Mouse (Mus musculus) lung, embryonic 16.5 days (tissue): ENCODE measurements around the gene Igdcc3. TPM values are rescaled to one million over a fixed set of nuclear protein-coding genes. Genes with fewer than 3 reads are reported as not detected.

Experiments
- ATAC-seq: fragments of 200-750 bp; cut with Nextera tagmentation; 2 replicates; pipeline ENCODE4 v1.8.0; 2017; ENCODE audit warnings: low read depth, mild to moderate bottlenecking, moderate library complexity
- H3K27ac ChIP-seq: fragments of 300-500 bp; sonication (generic); 2 replicates; pipeline ENCODE4 v1.5.1; 2014; ENCODE audit warnings: mild to moderate bottlenecking, control low read depth, low read length
- H3K27me3 ChIP-seq: fragments of 300-500 bp; sonication (generic); 2 replicates; pipeline ENCODE4 v1.6.1; 2014; ENCODE audit warnings: low read depth, low read length, mixed read lengths; ENCODE audit not compliant: control insufficient read depth, insufficient read depth
- H3K36me3 ChIP-seq: fragments of 300-500 bp; sonication (generic); 2 replicates; pipeline ENCODE4 v1.6.1; 2014; ENCODE audit warnings: low read length; ENCODE audit not compliant: control insufficient read depth, insufficient read depth
- H3K4me1 ChIP-seq: fragments of 300-500 bp; sonication (generic); replicated peaks from 2 replicates; pipeline ENCODE4 v1.6.1; 2014; ENCODE audit warnings: low read length, mixed read lengths; ENCODE audit not compliant: control insufficient read depth, insufficient read depth
- H3K4me2 ChIP-seq: fragments of 300-500 bp; sonication (generic); 2 replicates; pipeline ENCODE4 v1.6.1; 2014; ENCODE audit warnings: low read depth, low read length, control low read depth
- H3K4me3 ChIP-seq: fragments of 300-500 bp; sonication (generic); 2 replicates; pipeline ENCODE4 v1.5.1; 2014; ENCODE audit warnings: mild to moderate bottlenecking, low read length, control low read depth
- H3K9ac ChIP-seq: fragments of 300-500 bp; sonication (generic); 2 replicates; pipeline ENCODE4 v1.6.1; 2014; ENCODE audit warnings: low read length, control low read depth
- H3K9me3 ChIP-seq: fragments of 300-500 bp; sonication (generic); 2 replicates; pipeline ENCODE4 v1.6.1; 2016; ENCODE audit warnings: low read length; ENCODE audit not compliant: control insufficient read depth
- WGBS: fragments of 180-500 bp; shearing (Covaris S2); extraction: QIAGEN DNeasy Blood & Tissue Kit; methylation state at CpG from one replicate; pipeline ENCODE4 v1.1.7; 2014; 5-methylcytosine and 5-hydroxymethylcytosine counted together
- polyA plus RNA-seq: library from polyadenylated mRNA; unstranded; fragments of >200 nt; fragmentation: Nextera tagmentation; extraction: Ambion mirVana; gene quantifications from 2 replicates; pipeline ENCODE4 v1.2.1, GENCODE M21; 2015

Igdcc3 gene
- polyA plus RNA-seq, 1 experiment from 2014 or later = 1.3 TPM

GRCm38 (mm10) chr9:65128123-65128815 is 12.7 kb upstream of the Igdcc3 start:
- H3K27ac ChIP-seq = no peak overlapping the region
- H3K9me3 ChIP-seq = no peaks in the 10 kb centered on the region
- H3K4me2 ChIP-seq = peak overlapping the region; percentile 36
- no peaks in the 10 kb centered on the region for H3K36me3 ChIP-seq
- 0 out of 2 replicates have a peak, but pooled peaks have one; percentile 34 for ATAC-seq
- peaks cover 5% of the 10 kb centered on the region; the same call in 1 of the 2 replicates for H3K4me1 ChIP-seq
- H3K9ac ChIP-seq = no peak overlapping the region
- 18% methylated on average over 25 of the region's 25 CpGs for WGBS
- no peak overlapping the region; the same call in 1 of the 2 replicates for H3K4me3 ChIP-seq
- peaks cover under 1% of the 10 kb centered on the region for H3K27me3 ChIP-seq

GRCm38 (mm10) chr9:65131717-65132116 is 9.3 kb upstream of the Igdcc3 start:
- ATAC-seq = no peak
- no peak overlapping the region for H3K27ac ChIP-seq
- no peaks in the 10 kb centered on the region for H3K4me1 ChIP-seq
- no peaks in the 10 kb centered on the region for H3K27me3 ChIP-seq
- H3K36me3 ChIP-seq = no peaks in the 10 kb centered on the region
- H3K9ac ChIP-seq = no peak overlapping the region
- no peak overlapping the region for H3K4me2 ChIP-seq
- H3K9me3 ChIP-seq = no peaks in the 10 kb centered on the region
- 66% methylated on average over 5 of the region's 5 CpGs for WGBS
- H3K4me3 ChIP-seq = no peak overlapping the region

GRCm38 (mm10) chr9:65133739-65134138 is 7.2 kb upstream of the Igdcc3 start:
- H3K4me1 ChIP-seq = no peaks in the 10 kb centered on the region
- H3K4me2 ChIP-seq = no peak overlapping the region
- H3K4me3 ChIP-seq = no peak overlapping the region
- H3K9ac ChIP-seq = no peak overlapping the region
- no peaks in the 10 kb centered on the region for H3K36me3 ChIP-seq
- H3K9me3 ChIP-seq = no peaks in the 10 kb centered on the region
- WGBS = 4% methylated on average over 10 of the region's 10 CpGs
- no peaks in the 10 kb centered on the region for H3K27me3 ChIP-seq
- H3K27ac ChIP-seq = no peak overlapping the region
- peak; percentile 35; the same call in 1 of the 2 replicates for ATAC-seq

GRCm38 (mm10) chr9:65135126-65135525 is 5.9 kb upstream of the Igdcc3 start:
- H3K4me2 ChIP-seq = no peak overlapping the region
- ATAC-seq = no peak
- no peaks in the 10 kb centered on the region; the same call in 1 of the 2 replicates for H3K27me3 ChIP-seq
- H3K9me3 ChIP-seq = no peaks in the 10 kb centered on the region
- no peak overlapping the region for H3K27ac ChIP-seq
- 71% methylated on average over 4 of the region's 4 CpGs for WGBS
- peaks cover 1% of the 10 kb centered on the region; the same call in 1 of the 2 replicates for H3K4me1 ChIP-seq
- H3K4me3 ChIP-seq = no peak overlapping the region
- H3K9ac ChIP-seq = no peak overlapping the region
- no peaks in the 10 kb centered on the region for H3K36me3 ChIP-seq

- Histone ChIP-seq H3K27me3 (peaks cover 3% of the 10 kb centered on the region), H3K4me3 (peak overlapping the region; percentile 77), H3K9ac (peak overlapping the region; percentile 81), H3K36me3 (no peaks in the 10 kb centered on the region), H3K27ac (no peak overlapping the region), H3K9me3 (no peaks in the 10 kb centered on the region), H3K4me2 (peak overlapping the region; percentile 99), H3K4me1 (peaks cover 12% of the 10 kb centered on the region)
- WGBS = 2% methylated on average over 8 of the region's 8 CpGs
- ATAC-seq = no peak
These were observed 498 bp upstream of the Igdcc3 start for GRCm38 (mm10) chr9:65140491-65140890.

- H3K36me3 ChIP-seq = no peaks in the 10 kb centered on the region
- H3K9ac ChIP-seq = peak overlapping the region; percentile 81
- peaks cover 12% of the 10 kb centered on the region for H3K4me1 ChIP-seq
- peak overlapping the region; percentile 77 for H3K4me3 ChIP-seq
- ATAC-seq = peak; percentile 77
- no peaks in the 10 kb centered on the region for H3K9me3 ChIP-seq
- H3K27me3 ChIP-seq = peaks cover 3% of the 10 kb centered on the region
- 0% methylated on average over 56 of the region's 73 CpGs for WGBS
- H3K27ac ChIP-seq = peak overlapping the region; percentile 75
- H3K4me2 ChIP-seq = peak overlapping the region; percentile 99
These were observed 452 bp downstream of the Igdcc3 start for GRCm38 (mm10) chr9:65141306-65141975.

GRCm38 (mm10) chr9:65141976-65142318 is 958 bp downstream of the Igdcc3 start:
- Histone ChIP-seq H3K9ac (peak overlapping the region; percentile 81), H3K4me2 (peak overlapping the region; percentile 99), H3K27ac (peak overlapping the region; percentile 75; the same call in 1 of the 2 replicates), H3K4me3 (peak overlapping the region; percentile 77), H3K4me1 (peaks cover 12% of the 10 kb centered on the region), H3K9me3 (no peaks in the 10 kb centered on the region), H3K27me3 (peaks cover 3% of the 10 kb centered on the region), H3K36me3 (no peaks in the 10 kb centered on the region)
- ATAC-seq = peak; percentile 72
- under 1% methylated on average over 17 of the region's 17 CpGs for WGBS

- 2% methylated on average over 8 of the region's 8 CpGs for WGBS
- Histone ChIP-seq H3K9ac (peak overlapping the region; percentile 81), H3K9me3 (no peaks in the 10 kb centered on the region), H3K4me1 (peaks cover 12% of the 10 kb centered on the region), H3K4me3 (peak overlapping the region; percentile 77), H3K4me2 (peak overlapping the region; percentile 99), H3K36me3 (no peaks in the 10 kb centered on the region), H3K27ac (no peak overlapping the region), H3K27me3 (peaks cover 3% of the 10 kb centered on the region)
- no peak for ATAC-seq
These were observed 1.4 kb downstream of the Igdcc3 start for GRCm38 (mm10) chr9:65142399-65142798.

GRCm38 (mm10) chr9:65146001-65146400 is 5.0 kb downstream of the Igdcc3 start:
- Histone ChIP-seq H3K9me3 (no peaks in the 10 kb centered on the region), H3K4me2 (no peak overlapping the region), H3K27ac (no peak overlapping the region), H3K9ac (no peak overlapping the region), H3K4me3 (no peak overlapping the region), H3K36me3 (no peaks in the 10 kb centered on the region), H3K4me1 (peaks cover 6% of the 10 kb centered on the region), H3K27me3 (peaks cover 3% of the 10 kb centered on the region)
- 83% methylated on average over 5 of the region's 5 CpGs for WGBS
- ATAC-seq = no peak
